Mouse (Mus musculus) stomach, embryonic 16.5 days (tissue): ENCODE measurements at regions not wholly inside any gene's neighbourhood (a gene's known extent, or its start where the extent isn't known, plus 50 kb on each side); places are given as distances from the start of the nearest gene placed in this dataset.
A peak's percentile ranks its signal among the peaks of the same experiment; 100 is the strongest.
"Not testable (repeated sequence)": the region's sequence is repeated elsewhere in the genome, so short reads cannot be mapped to it uniquely, and the experiment has no call there.

Experiments used
- ATAC-seq: fragments of 200-750 bp; cut with Nextera tagmentation; 2 replicates; pipeline ENCODE4 v1.8.0; 2017; ENCODE audit warnings: moderate number of reproducible peaks, moderate TSS enrichment; ENCODE audit not compliant: insufficient read depth, low FRiP score
- H3K27ac ChIP-seq: fragments of 300-500 bp; sonication (generic); 2 replicates; pipeline ENCODE4 v1.5.1; 2014; ENCODE audit warnings: low read length
- H3K27me3 ChIP-seq: fragments of 300-500 bp; sonication (generic); 2 replicates; pipeline ENCODE4 v1.6.1; 2014; ENCODE audit warnings: low read length, control low read depth, mixed read lengths; ENCODE audit not compliant: control insufficient read depth, insufficient read depth
- H3K36me3 ChIP-seq: fragments of 300-500 bp; sonication (generic); 2 replicates; pipeline ENCODE4 v1.6.1; 2014; ENCODE audit warnings: low read length; ENCODE audit not compliant: control insufficient read depth, insufficient read depth
- H3K4me1 ChIP-seq: fragments of 300-500 bp; sonication (generic); 2 replicates; pipeline ENCODE4 v1.6.1; 2014; ENCODE audit warnings: low read length, control low read depth, mixed read lengths; ENCODE audit not compliant: control insufficient read depth, insufficient read depth
- H3K4me2 ChIP-seq: fragments of 300-500 bp; sonication (generic); 2 replicates; pipeline ENCODE4 v1.6.1; 2014; ENCODE audit warnings: low read depth, low read length, mixed read lengths
- H3K4me3 ChIP-seq: fragments of 300-500 bp; sonication (generic); replicated peaks from 2 replicates; pipeline ENCODE4 v1.5.1; 2014; ENCODE audit warnings: mild to moderate bottlenecking, low read length
- H3K9ac ChIP-seq: fragments of 300-500 bp; sonication (generic); 2 replicates; pipeline ENCODE4 v1.6.1; 2014; ENCODE audit warnings: low read length
- H3K9me3 ChIP-seq: fragments of 300-500 bp; sonication (generic); replicated peaks from 2 replicates; pipeline ENCODE4 v1.6.1; 2016; ENCODE audit warnings: low read length, control low read depth; ENCODE audit not compliant: control insufficient read depth
- WGBS: fragments of 180-500 bp; shearing (Covaris S2); extraction: QIAGEN DNeasy Blood & Tissue Kit; methylation state at CpG from one replicate; pipeline ENCODE4 v1.1.7; 2014; 5-methylcytosine and 5-hydroxymethylcytosine counted together

DNA sequence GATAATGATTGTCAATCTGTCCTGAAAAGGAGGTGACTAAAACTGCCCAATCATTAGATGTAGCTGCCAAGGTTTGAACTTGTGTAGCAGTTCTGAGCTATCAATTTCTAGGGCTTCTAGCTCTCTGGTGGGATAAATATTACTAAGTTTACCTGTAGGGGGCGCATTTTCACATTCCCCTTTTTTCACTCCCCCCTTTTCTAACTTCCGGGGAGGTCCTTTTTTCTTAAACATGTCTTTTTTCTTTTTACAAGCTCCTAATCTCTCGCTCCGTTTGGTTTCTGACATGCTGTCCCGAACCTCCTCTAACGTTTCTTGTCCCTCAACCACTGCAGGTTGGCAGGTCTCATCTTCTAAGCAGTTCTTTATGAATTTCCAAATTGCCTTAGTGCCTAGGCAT is 2129.0 kb downstream of the Cntnap5b start:
- not testable (repeated sequence) for H3K27me3 ChIP-seq, H3K9me3 ChIP-seq, H3K27ac ChIP-seq, H3K36me3 ChIP-seq, H3K4me3 ChIP-seq, H3K4me1 ChIP-seq, ATAC-seq, H3K9ac ChIP-seq
- H3K4me2 ChIP-seq = 0 out of 2 replicates have a peak overlapping the region, but pooled peaks have one; percentile 12
- whole genome bisulfite sequencing = 80% methylated on average over 6 of the region's 6 CpGs

DNA sequence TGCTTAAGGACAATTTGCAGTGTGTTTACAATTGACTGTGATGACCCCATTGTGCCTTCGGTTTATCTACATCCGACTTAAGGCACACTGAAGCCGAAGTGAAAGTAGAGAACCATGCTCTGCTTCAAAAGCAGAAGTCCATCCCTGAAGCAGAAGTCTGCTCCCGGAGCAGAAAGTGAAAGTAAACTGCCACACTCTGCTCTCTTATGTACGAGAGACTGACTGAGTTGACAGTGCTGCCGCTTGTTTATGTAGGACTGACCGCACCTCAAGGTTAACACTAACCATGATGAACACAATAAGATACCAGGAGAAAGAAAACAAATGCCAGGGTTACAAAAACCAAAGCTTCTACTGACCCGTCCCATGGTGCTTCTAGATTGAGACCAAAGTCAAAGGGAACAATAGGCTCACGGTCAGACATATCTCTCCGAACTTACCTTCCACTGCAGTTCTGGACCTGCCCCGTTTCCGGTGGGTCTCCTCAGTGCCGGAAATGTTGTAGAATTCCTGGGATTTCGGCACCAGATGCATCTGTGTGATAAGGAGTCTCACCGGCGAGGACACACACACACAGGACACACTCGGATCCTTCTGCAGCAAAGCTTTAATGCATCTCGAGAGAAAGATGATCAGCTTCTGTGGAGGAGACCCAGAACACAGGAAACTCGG is 2129.7 kb downstream of the Cntnap5b start:
- H3K9ac ChIP-seq, ATAC-seq, H3K36me3 ChIP-seq, H3K4me3 ChIP-seq, H3K27me3 ChIP-seq, H3K4me1 ChIP-seq, H3K27ac ChIP-seq, H3K9me3 ChIP-seq: not testable (repeated sequence)
- 87% methylated on average over 18 of the region's 19 CpGs for WGBS
- 0 out of 2 replicates have a peak overlapping the region, but pooled peaks have one; percentile 12 for H3K4me2 ChIP-seq

DNA sequence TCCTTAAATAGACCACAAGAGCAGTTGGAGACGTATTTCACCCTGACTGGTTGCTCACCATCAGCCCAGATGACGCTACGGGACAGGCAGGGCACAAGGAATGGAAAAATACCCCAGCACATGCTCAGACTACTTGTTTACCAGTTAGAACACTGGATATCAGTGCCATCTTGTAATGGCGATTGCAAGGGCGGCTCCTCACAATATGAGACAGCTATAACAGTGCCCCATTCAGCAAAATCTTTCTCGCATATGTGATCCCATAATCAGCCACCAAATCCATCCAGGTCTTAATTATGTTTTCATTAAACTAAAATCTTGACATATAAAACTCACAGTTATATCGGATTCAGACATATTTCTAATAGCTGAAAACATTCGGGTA is 2130.3 kb downstream of the Cntnap5b start:
- H3K4me1 ChIP-seq, ATAC-seq: not testable (repeated sequence)
- 94% methylated on average over 8 of the region's 8 CpGs for WGBS

GRCm38 (mm10) chr1:101916991-101917390 is 2144.4 kb downstream of the Cntnap5b start:
- H3K27me3 ChIP-seq, H3K4me2 ChIP-seq, H3K4me3 ChIP-seq, H3K9ac ChIP-seq, H3K4me1 ChIP-seq, ATAC-seq, H3K36me3 ChIP-seq, H3K9me3 ChIP-seq, H3K27ac ChIP-seq: not testable (repeated sequence)
- WGBS = 77% methylated on average over 2 of the region's 2 CpGs

More for the DNA sequence above, 2130.3 kb downstream of the Cntnap5b start:
- H3K4me3 ChIP-seq, H3K4me2 ChIP-seq, H3K9me3 ChIP-seq, H3K36me3 ChIP-seq, H3K27me3 ChIP-seq, H3K9ac ChIP-seq, H3K27ac ChIP-seq: not testable (repeated sequence)

GRCm38 (mm10) chr1:101918872-101919271 is 2146.3 kb downstream of the Cntnap5b start:
- H3K4me3 ChIP-seq = no peak overlapping the region
- H3K36me3 ChIP-seq = no peaks in the 10 kb centered on the region
- 52% methylated on average over 1 of the region's 1 CpGs for WGBS
- no peaks in the 10 kb centered on the region for H3K27me3 ChIP-seq
- no peak for ATAC-seq
- H3K4me1 ChIP-seq = no peaks in the 10 kb centered on the region
- no peak overlapping the region for H3K27ac ChIP-seq
- H3K9me3 ChIP-seq = no peaks in the 10 kb centered on the region
- H3K9ac ChIP-seq = no peak overlapping the region
- no peak overlapping the region for H3K4me2 ChIP-seq

GRCm38 (mm10) chr1:101941107-101941506 is 2168.5 kb downstream of the Cntnap5b start:
- no peaks in the 10 kb centered on the region for H3K36me3 ChIP-seq
- H3K9me3 ChIP-seq = no peaks in the 10 kb centered on the region
- WGBS = 73% methylated on average over 1 of the region's 1 CpGs
- H3K4me2 ChIP-seq = no peak overlapping the region
- no peak overlapping the region for H3K9ac ChIP-seq
- H3K27ac ChIP-seq = no peak overlapping the region
- no peaks in the 10 kb centered on the region for H3K4me1 ChIP-seq
- no peak overlapping the region for H3K4me3 ChIP-seq
- ATAC-seq = no peak
- no peaks in the 10 kb centered on the region for H3K27me3 ChIP-seq
